Mouse (Mus musculus): ENCODE data around the gene Phf21a.

DNA sequence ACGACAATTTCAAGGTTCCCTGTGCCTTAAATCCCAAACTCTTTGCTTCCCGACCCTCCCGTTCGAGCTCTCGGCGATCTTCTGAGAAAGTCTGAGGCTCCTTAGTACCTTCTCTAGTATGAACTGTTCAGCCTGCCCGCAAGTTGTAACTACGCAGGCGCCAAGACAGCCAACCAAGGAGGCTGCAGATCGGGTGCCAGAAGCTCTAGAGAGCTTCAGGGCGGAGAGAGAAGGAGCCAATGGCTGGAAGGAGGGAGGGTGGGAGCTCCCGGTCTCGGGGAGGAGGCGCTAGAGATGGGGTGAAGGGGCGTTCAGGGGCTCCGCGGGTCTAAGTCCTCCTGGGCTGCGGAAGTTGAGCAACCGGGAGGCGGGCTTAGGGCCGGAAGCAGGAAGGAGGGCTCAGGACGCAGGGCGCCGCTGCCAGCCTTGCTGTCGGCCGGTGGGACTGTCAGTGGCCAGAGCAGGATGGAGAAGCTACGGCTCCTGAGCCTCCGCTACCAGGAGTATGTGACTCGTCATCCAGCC lies 282.2 kb downstream of the Phf21a start:
- no peak; the same call in 1 of the 2 replicates for TF ChIP-seq CTCF (IDR thresholded peaks at IDR 0.05; ENCODE audit: low read depth)
- no peak for TF ChIP-seq EP300 (optimal IDR thresholded peaks at IDR 0.05)

All from stomach, postnatal 0 days (tissue).